Mouse (Mus musculus): Measurements from ENCODE around the gene Sstr5. TPM values are rescaled to one million over a fixed set of nuclear protein-coding genes. Genes with fewer than 3 reads are reported as not detected.

Gene Sstr5
- polyA plus RNA-seq, 1 experiment: not detected

- no peak for TF ChIP-seq POLR2A (IDR thresholded peaks at IDR 0.05; ENCODE audit: control insufficient read depth, extremely low read depth, insufficient read depth, low read length, poor library complexity)
- Histone ChIP-seq H3K4me1 (replicated peaks; ENCODE audit: control insufficient read depth, insufficient read depth, low read length) (peaks cover 8% of the 10 kb centered on the region), H3K36me3 (ENCODE audit: control insufficient read depth, insufficient read depth, low read length) (no peaks in the 10 kb centered on the region), H3K4me3 (ENCODE audit: control insufficient read depth, insufficient read depth, low read length) (no peak overlapping the region), H3K27ac (ENCODE audit: control insufficient read depth, insufficient read depth, low read length) (no peak overlapping the region), H3K27me3 (ENCODE audit: control insufficient read depth, insufficient read depth, low read length) (no peaks in the 10 kb centered on the region)
- WGBS: 44% methylated on average over 19 of the region's 19 CpGs
- peak; percentile 55 for DNase-seq
Observed at GRCm38 (mm10) chr17:25475946-25476744, 20.9 kb downstream of the Sstr5 start.

GRCm38 (mm10) chr17:25474330-25475077 lies 22.6 kb downstream of the Sstr5 start:
- Histone ChIP-seq H3K27me3 (ENCODE audit: control insufficient read depth, insufficient read depth, low read length) (no peaks in the 10 kb centered on the region; the same call in 1 of the 2 replicates), H3K36me3 (ENCODE audit: control insufficient read depth, insufficient read depth, low read length) (no peaks in the 10 kb centered on the region), H3K4me1 (replicated peaks; ENCODE audit: control insufficient read depth, insufficient read depth, low read length) (peaks cover 8% of the 10 kb centered on the region), H3K4me3 (ENCODE audit: control insufficient read depth, insufficient read depth, low read length) (peak overlapping the region; percentile 17), H3K27ac (ENCODE audit: control insufficient read depth, insufficient read depth, low read length) (no peak overlapping the region)
- peak; percentile 53 for DNase-seq
- WGBS: 3% methylated on average over 38 of the region's 38 CpGs
- TF ChIP-seq POLR2A (IDR thresholded peaks at IDR 0.05; ENCODE audit: control insufficient read depth, extremely low read depth, insufficient read depth, low read length, poor library complexity) (no peak), CTCF (IDR thresholded peaks at IDR 0.05; ENCODE audit: borderline replicate concordance, control insufficient read depth, extremely low read depth, insufficient read depth, low read length, poor library complexity) (peak; percentile 33; the same call in 1 of the 2 replicates)

- no peaks in the 10 kb centered on the region for H3K36me3 ChIP-seq (ENCODE audit: control insufficient read depth, insufficient read depth, low read length)
- H3K4me1 ChIP-seq (replicated peaks; ENCODE audit: control insufficient read depth, insufficient read depth, low read length): peaks cover 8% of the 10 kb centered on the region
- DNase-seq: no peak
- H3K4me3 ChIP-seq (ENCODE audit: control insufficient read depth, insufficient read depth, low read length): no peak overlapping the region
- 61% methylated on average over 14 of the region's 14 CpGs for WGBS
- H3K27ac ChIP-seq (ENCODE audit: control insufficient read depth, insufficient read depth, low read length): no peak overlapping the region
- H3K27me3 ChIP-seq (ENCODE audit: control insufficient read depth, insufficient read depth, low read length): no peaks in the 10 kb centered on the region; the same call in 1 of the 2 replicates
- TF ChIP-seq POLR2A (IDR thresholded peaks at IDR 0.05; ENCODE audit: control insufficient read depth, extremely low read depth, insufficient read depth, low read length, poor library complexity) (no peak), CTCF (IDR thresholded peaks at IDR 0.05; ENCODE audit: borderline replicate concordance, control insufficient read depth, extremely low read depth, insufficient read depth, low read length, poor library complexity) (no peak)
Observed at GRCm38 (mm10) chr17:25472044-25472443, 25.0 kb downstream of the Sstr5 start.

GRCm38 (mm10) chr17:25471418-25471817 lies 25.7 kb downstream of the Sstr5 start:
- no peak for DNase-seq
- H3K27me3 ChIP-seq (ENCODE audit: control insufficient read depth, insufficient read depth, low read length): no peaks in the 10 kb centered on the region; the same call in 1 of the 2 replicates

GRCm38 (mm10) chr17:25469798-25470197 lies 27.3 kb downstream of the Sstr5 start:
- no peak overlapping the region for H3K27ac ChIP-seq (ENCODE audit: control insufficient read depth, insufficient read depth, low read length)
- no peaks in the 10 kb centered on the region; the same call in 1 of the 2 replicates for H3K27me3 ChIP-seq (ENCODE audit: control insufficient read depth, insufficient read depth, low read length)
- H3K36me3 ChIP-seq (ENCODE audit: control insufficient read depth, insufficient read depth, low read length): no peaks in the 10 kb centered on the region
- peaks cover 7% of the 10 kb centered on the region for H3K4me1 ChIP-seq (replicated peaks; ENCODE audit: control insufficient read depth, insufficient read depth, low read length)
- peak; percentile 7 for DNase-seq
- 34% methylated on average over 8 of the region's 8 CpGs for WGBS
- TF ChIP-seq CTCF (IDR thresholded peaks at IDR 0.05; ENCODE audit: borderline replicate concordance, control insufficient read depth, extremely low read depth, insufficient read depth, low read length, poor library complexity): no peak
- no peak overlapping the region for H3K4me3 ChIP-seq (ENCODE audit: control insufficient read depth, insufficient read depth, low read length)

More at GRCm38 (mm10) chr17:25471418-25471817, 25.7 kb downstream of the Sstr5 start:
- Histone ChIP-seq H3K4me3 (ENCODE audit: control insufficient read depth, insufficient read depth, low read length) (no peak overlapping the region), H3K27ac (ENCODE audit: control insufficient read depth, insufficient read depth, low read length) (no peak overlapping the region), H3K36me3 (ENCODE audit: control insufficient read depth, insufficient read depth, low read length) (no peaks in the 10 kb centered on the region), H3K4me1 (replicated peaks; ENCODE audit: control insufficient read depth, insufficient read depth, low read length) (peaks cover 8% of the 10 kb centered on the region)
- no peak for TF ChIP-seq POLR2A (IDR thresholded peaks at IDR 0.05; ENCODE audit: control insufficient read depth, extremely low read depth, insufficient read depth, low read length, poor library complexity)
- 57% methylated on average over 8 of the region's 8 CpGs for WGBS

GRCm38 (mm10) chr17:25468301-25468700 lies 28.8 kb downstream of the Sstr5 start:
- no peak for TF ChIP-seq POLR2A (IDR thresholded peaks at IDR 0.05; ENCODE audit: control insufficient read depth, extremely low read depth, insufficient read depth, low read length, poor library complexity)
- TF ChIP-seq CTCF (IDR thresholded peaks at IDR 0.05; ENCODE audit: borderline replicate concordance, control insufficient read depth, extremely low read depth, insufficient read depth, low read length, poor library complexity): no peak
- Histone ChIP-seq H3K27ac (ENCODE audit: control insufficient read depth, insufficient read depth, low read length) (no peak overlapping the region), H3K4me1 (replicated peaks; ENCODE audit: control insufficient read depth, insufficient read depth, low read length) (no peaks in the 10 kb centered on the region), H3K36me3 (ENCODE audit: control insufficient read depth, insufficient read depth, low read length) (no peaks in the 10 kb centered on the region), H3K27me3 (ENCODE audit: control insufficient read depth, insufficient read depth, low read length) (no peaks in the 10 kb centered on the region; the same call in 1 of the 2 replicates), H3K4me3 (ENCODE audit: control insufficient read depth, insufficient read depth, low read length) (no peak overlapping the region)
- 76% methylated on average over 6 of the region's 6 CpGs for WGBS
- DNase-seq: no peak
